Mouse (Mus musculus) cortical plate, adult 2 months (tissue): ENCODE data around the gene Gpr137. TPM values are rescaled to one million over a fixed set of nuclear protein-coding genes. Genes with fewer than 3 reads are reported as not detected.
"Not testable (repeated sequence)": the region's sequence is repeated elsewhere in the genome, so short reads cannot be mapped to it uniquely, and the experiment has no call there.

Experiments
- H3K27ac ChIP-seq: fragments of 200-500 bp; 2 replicates; pipeline ENCODE4 v1.5.1; 2012; ENCODE audit warnings: low read length, control low read depth, inconsistent platforms; ENCODE audit not compliant: insufficient read depth
- H3K4me1 ChIP-seq: fragments of 200-500 bp; 2 replicates; pipeline ENCODE4 v1.6.1; 2011; ENCODE audit warnings: low read length; ENCODE audit not compliant: control insufficient read depth, insufficient read depth
- H3K4me3 ChIP-seq: fragments of 200-500 bp; 2 replicates; pipeline ENCODE4 v1.5.1; 2011; ENCODE audit warnings: mild to moderate bottlenecking, low read length, control low read depth; ENCODE audit not compliant: insufficient read depth
- CTCF ChIP-seq: fragments of 200-500 bp; IDR thresholded peaks from 2 replicates; pipeline ENCODE4 v1.5.1; 2011; ENCODE audit warnings: mild to moderate bottlenecking, control low read depth, low read length; ENCODE audit not compliant: insufficient read depth; ENCODE audit errors: extremely low read depth
- POLR2A ChIP-seq: fragments of 200-500 bp; IDR thresholded peaks from 2 replicates; pipeline ENCODE4 v1.6.1; 2011; ENCODE audit warnings: mild to moderate bottlenecking, low read length, control low read depth; ENCODE audit not compliant: insufficient read depth; ENCODE audit errors: extremely low read depth
- polyA plus RNA-seq: library from polyadenylated mRNA; depleted of rRNA; stranded (reverse); fragments of >200 nt; gene quantifications from 2 replicates; pipeline ENCODE4 v1.2.3, GENCODE M21; 2012; rRNA removed

Gpr137 gene
- polyA plus RNA-seq, 1 experiment: 117 TPM

DNA sequence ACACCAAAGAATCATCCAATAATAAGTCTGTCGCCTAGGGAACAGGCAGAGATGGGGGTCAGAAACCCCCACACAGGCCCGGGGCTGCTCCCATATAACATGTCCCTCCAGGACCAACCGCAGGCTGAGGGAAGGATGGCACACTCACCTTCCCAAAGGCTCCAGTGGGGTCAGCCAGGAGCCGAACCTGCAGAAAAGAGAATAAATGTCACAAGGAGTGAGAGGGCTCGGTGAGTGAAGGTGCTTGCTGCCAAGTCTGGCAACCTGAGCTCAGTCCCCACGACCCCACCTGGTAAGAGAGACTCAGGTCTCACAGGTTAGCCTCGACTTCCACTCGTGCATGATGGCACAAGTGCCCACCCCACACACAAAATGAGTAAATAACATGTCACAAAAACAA is 35.2 kb downstream of the Gpr137 start:
- no peak for TF ChIP-seq CTCF
- TF ChIP-seq POLR2A: no peak
- Histone ChIP-seq H3K4me3 (no peak overlapping the region), H3K4me1 (no peaks in the 10 kb centered on the region; the same call in 1 of the 2 replicates), H3K27ac (no peak overlapping the region)

DNA sequence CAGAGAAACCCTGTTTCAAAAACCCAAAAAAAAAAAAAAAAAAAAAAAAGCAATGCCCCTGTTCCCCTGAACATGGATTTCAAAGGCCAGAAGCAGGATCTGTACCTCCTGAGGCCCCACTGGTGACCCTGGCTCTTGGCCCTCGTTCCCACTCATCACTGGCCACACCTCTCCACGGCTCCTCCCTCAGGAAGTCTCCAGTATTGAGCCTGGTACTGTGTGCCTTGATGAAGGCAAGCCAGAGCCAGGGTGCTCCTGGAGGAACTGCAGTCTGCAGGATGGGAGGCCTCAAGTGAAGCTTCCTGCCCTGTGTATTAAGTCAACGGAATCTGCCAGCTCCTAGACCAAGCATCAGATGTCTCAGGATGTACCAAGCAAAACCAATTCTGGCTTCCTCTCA is 36.1 kb downstream of the Gpr137 start:
- H3K4me1 ChIP-seq: no peaks in the 10 kb centered on the region; the same call in 1 of the 2 replicates
- no peak overlapping the region for H3K27ac ChIP-seq
- TF ChIP-seq CTCF (no peak), POLR2A (no peak)
- H3K4me3 ChIP-seq: no peak overlapping the region

DNA sequence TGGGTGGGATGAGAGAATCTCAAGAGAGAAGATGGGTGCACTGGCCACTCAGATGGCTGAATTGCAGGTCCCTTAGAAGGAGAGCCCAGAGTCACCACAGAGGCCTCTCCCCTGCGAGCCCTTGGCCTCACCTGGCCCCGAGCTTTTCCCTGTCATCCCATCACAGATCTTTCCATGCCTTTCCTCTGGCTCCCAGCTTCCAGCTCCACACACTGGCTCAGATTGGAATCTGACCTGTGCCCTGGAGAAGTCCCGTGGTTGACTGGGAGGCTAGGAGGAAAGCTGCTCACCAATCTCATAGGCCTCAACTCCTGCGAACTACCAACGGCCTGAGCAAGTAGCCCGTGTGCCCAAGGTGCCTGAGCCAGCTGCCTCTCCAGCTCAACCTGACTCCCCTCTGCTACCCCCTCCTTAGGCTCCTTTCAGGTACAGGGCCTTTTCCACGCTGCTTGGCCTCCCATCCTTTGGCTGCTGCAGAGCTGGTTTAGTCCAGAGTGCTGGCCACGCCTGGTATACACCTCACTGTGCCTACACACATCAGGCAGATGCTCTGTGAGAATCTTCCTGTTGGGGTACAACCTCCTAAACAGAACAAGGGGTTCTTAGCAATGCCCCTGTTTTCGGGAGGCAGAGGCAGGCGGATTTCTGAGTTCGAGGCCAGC is 36.7 kb downstream of the Gpr137 start:
- TF ChIP-seq POLR2A: no peak
- no peak for TF ChIP-seq CTCF
- H3K27ac ChIP-seq: no peak overlapping the region
- no peaks in the 10 kb centered on the region; the same call in 1 of the 2 replicates for H3K4me1 ChIP-seq
- H3K4me3 ChIP-seq: no peak overlapping the region

DNA sequence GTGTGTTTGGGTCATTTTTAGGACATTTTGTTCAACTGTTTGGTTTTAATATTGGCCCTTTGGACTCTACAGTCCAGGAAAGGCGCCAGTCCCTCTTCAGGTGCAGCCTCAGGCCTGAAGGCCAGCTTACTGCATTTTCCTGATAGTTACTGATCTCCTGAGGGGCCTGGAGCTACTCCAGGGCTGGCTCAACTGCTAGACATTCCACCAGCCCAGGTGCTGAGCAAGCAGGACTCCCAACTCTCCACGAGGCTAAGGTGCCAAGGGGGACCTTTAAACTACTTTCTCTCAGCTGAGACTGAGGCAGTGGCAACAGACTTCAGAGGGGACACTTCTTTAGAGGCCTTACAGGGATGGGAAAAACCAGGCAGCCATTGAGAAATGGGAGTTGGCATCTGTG is 37.4 kb downstream of the Gpr137 start:
- no peaks in the 10 kb centered on the region; the same call in 1 of the 2 replicates for H3K4me1 ChIP-seq
- no peak overlapping the region for H3K27ac ChIP-seq
- TF ChIP-seq POLR2A (no peak), CTCF (no peak)
- H3K4me3 ChIP-seq: no peak overlapping the region

DNA sequence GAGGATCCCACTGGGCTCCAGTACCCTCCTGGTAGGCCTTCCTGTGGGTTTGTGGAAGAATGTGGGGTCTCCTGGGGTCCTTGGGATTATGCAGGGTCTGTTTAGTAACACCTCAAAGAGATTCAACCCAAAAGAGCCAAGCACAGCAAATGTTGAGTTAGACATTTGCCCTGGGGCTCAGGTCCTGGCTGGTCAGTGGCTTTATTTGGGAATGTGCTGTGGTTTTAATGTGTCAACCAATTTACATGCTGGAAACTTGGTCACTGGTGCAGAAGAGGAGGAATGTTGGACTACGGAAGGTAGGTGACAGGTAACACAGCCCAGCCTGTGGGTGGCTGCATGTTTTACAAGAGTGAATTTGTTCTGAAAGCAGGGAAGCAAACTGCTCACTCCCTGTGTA is 39.2 kb downstream of the Gpr137 start:
- Histone ChIP-seq H3K27ac (no peak overlapping the region), H3K4me3 (no peak overlapping the region), H3K4me1 (no peaks in the 10 kb centered on the region; the same call in 1 of the 2 replicates)
- TF ChIP-seq CTCF (no peak), POLR2A (no peak)

DNA sequence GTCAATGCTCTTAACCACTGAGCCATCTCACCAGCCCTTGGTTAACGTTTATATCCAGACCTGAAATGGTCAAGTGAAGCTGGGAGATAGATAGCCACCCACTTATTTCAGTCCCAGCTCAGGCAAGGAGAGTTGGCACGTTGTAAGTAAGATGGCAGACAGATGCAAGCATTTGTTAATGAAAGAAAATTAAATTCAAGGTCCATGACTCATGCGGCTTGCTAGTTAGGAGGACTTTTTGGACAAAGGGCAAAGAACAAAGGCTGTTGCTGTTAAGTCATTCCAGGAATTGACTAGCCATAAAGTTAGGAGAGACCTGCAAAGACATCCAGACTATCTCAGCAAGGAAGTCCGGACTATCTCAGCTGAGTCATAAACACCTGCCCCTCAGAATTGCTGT is 42.6 kb downstream of the Gpr137 start:
- Histone ChIP-seq H3K4me1 (no peaks in the 10 kb centered on the region), H3K27ac (no peak overlapping the region), H3K4me3 (no peak overlapping the region)
- no peak for TF ChIP-seq CTCF
- TF ChIP-seq POLR2A: no peak

DNA sequence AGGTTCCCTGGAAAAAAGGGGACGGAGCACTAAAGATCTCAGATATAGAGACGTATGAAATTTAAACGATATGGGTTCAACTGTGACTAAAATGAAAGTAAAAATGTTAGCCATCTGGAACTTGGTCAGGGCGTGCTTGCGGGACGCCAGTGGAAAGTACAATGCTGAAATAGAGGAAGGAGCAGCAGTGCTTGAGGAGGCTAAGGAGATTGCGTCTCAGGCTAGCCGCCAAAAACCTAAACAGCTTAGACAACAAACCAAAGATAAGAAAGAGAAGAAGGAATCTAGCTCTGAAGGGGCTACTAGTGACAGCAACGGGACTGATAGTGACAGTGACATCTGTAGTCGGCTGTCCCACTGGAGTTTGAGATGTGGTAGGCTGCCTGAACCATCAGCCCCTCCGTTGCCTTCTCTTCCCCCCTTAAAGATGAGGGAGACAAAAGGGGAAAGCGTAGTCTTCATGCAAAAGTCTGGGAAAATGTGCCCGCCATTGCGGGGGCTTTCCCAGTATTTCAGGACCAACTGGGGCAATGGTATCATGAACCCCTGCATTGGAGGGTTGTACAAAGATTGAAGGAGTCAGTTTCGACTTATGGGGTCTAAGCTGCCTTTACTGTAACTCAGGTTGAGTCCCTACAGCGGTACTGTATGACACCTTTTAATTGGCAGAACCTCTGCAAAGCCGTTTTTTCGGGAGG is 46.5 kb downstream of the Gpr137 start:
- H3K4me3 ChIP-seq, H3K27ac ChIP-seq, H3K4me1 ChIP-seq: not testable (repeated sequence)

DNA sequence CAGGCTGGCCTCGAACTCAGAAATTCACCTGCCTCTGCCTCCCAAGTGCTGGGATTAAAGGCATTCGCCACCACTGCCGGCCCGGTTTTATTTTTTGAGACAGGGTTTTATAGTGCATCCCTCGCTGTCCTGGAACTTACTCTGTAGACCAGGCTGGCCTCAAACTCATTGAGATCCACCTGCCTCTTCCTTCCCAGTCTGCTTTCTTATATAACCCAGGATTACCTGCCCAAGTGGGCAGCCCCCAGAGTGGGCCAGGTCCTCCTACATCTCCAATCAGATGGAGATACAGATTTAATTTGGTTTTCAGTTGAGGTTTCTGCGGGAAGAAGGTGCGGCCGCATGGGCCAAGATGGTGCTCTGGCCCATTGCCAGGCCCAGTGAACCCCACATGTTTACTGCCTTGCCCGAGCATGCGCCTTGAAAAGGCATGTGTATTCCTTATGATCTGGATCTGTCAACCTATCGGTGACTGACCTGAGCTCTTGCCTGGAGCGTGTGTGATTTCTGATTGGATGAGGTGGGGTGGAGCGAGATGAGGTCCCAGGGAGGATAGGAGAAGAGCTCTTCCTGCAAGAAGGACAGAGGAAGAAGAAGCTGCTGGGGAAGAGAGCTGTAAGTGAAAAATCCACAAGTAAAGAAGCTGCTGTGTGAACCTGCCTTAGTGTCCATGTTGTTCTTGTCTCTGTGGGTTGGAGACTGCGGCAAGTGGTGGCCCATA is 48.4 kb downstream of the Gpr137 start:
- H3K27ac ChIP-seq: no peak overlapping the region

DNA sequence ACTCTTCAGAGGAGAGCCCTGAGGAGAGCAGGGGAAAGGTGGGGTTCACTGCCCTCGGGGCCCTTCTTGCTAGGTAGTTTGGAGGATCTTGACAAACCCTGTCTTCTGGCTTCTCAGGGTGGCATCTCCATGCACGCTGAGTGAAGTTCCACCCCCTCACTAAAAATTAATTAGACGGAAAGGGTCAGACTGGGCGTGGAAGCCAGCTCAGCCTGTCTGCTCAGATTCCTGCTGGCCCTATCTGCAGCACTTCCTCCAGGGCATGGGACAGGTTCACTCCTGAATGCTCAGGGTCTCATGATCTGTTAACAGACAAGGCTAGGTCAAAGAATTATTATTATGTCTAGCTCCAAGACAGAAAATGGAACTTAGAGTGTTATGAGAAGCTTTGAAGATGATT is 49.8 kb downstream of the Gpr137 start:
- H3K27ac ChIP-seq: no peak overlapping the region
- no peak for TF ChIP-seq POLR2A
- no peak for TF ChIP-seq CTCF
- H3K4me3 ChIP-seq: no peak overlapping the region
- H3K4me1 ChIP-seq: no peaks in the 10 kb centered on the region

More for the DNA sequence above, 48.4 kb downstream of the Gpr137 start:
- TF ChIP-seq POLR2A (no peak), CTCF (no peak)
- no peak overlapping the region for H3K4me3 ChIP-seq
- no peaks in the 10 kb centered on the region for H3K4me1 ChIP-seq

Other genes starting within 250 kb of the Gpr137 start
- gene Rps6ka4, start 101.8 kb downstream of the Gpr137 start, polyA plus RNA-seq: 39.3 and 39.9 TPM in 2 replicates
- gene Ccdc88b, start 84.3 kb downstream of the Gpr137 start, polyA plus RNA-seq: 1.9 and 4.0 TPM in 2 replicates
- 95.8 and 96.5 TPM in 2 replicates for gene Trmt112, start 32.8 kb downstream of the Gpr137 start, polyA plus RNA-seq
- 366 and 368 TPM in 2 replicates for gene Prdx5, start 32.4 kb downstream of the Gpr137 start, polyA plus RNA-seq
- gene Esrra, start 20.7 kb downstream of the Gpr137 start, polyA plus RNA-seq: 59.2 and 62.9 TPM in 2 replicates
- gene Catsperz, start 17.1 kb downstream of the Gpr137 start, polyA plus RNA-seq: 31.9 and 33.9 TPM in 2 replicates
- 57.1 and 59.0 TPM in 2 replicates for gene Kcnk4, start 8.0 kb downstream of the Gpr137 start, polyA plus RNA-seq
- gene Bad, start 619 bp downstream of the Gpr137 start, polyA plus RNA-seq: 60.4 and 66.3 TPM in 2 replicates
- gene Ppp1r14b, start 32.5 kb upstream of the Gpr137 start, polyA plus RNA-seq: 48.3 and 49.4 TPM in 2 replicates
- 17.4 and 18.4 TPM in 2 replicates for gene Plcb3, start 34.0 kb upstream of the Gpr137 start, polyA plus RNA-seq
- gene Fkbp2, start 38.0 kb upstream of the Gpr137 start, polyA plus RNA-seq: 215 and 217 TPM in 2 replicates
- gene Vegfb, start 45.2 kb upstream of the Gpr137 start, polyA plus RNA-seq: 99.6 and 107 TPM in 2 replicates
- gene Dnajc4, start 50.1 kb upstream of the Gpr137 start, polyA plus RNA-seq: 39.1 and 40.3 TPM in 2 replicates
- 13.4 and 13.9 TPM in 2 replicates for gene Nudt22, start 53.6 kb upstream of the Gpr137 start, polyA plus RNA-seq
- gene Trpt1, start 53.7 kb upstream of the Gpr137 start, polyA plus RNA-seq: 24.2 and 25.8 TPM in 2 replicates
- gene Fermt3, start 77.0 kb upstream of the Gpr137 start, polyA plus RNA-seq: 5.6 and 6.0 TPM in 2 replicates
- gene Stip1, start 97.5 kb upstream of the Gpr137 start, polyA plus RNA-seq: 133 and 140 TPM in 2 replicates
- 19.1 and 22.2 TPM in 2 replicates for gene Macrod1, start 114.3 kb upstream of the Gpr137 start, polyA plus RNA-seq
- 8.2 and 9.2 TPM in 2 replicates for gene Flrt1, start 163.2 kb upstream of the Gpr137 start, polyA plus RNA-seq